Mouse (Mus musculus) urinary bladder, adult 2 months (tissue): ENCODE data around the gene Bloc1s1. TPM values are rescaled to one million over a fixed set of nuclear protein-coding genes. Genes with fewer than 3 reads are reported as not detected.

Experiments
- polyA plus RNA-seq: library from polyadenylated mRNA; depleted of rRNA; stranded (reverse); fragments of >200 nt; gene quantifications from 2 replicates; pipeline ENCODE4 v1.2.3, GENCODE M21; 2012; rRNA removed

The Bloc1s1 gene
- polyA plus RNA-seq, 1 experiment, result 328 TPM

Other genes starting within 250 kb of the Bloc1s1 start
- 19.2 and 21.0 TPM in 2 replicates for gene Suox, start 250.0 kb downstream of the Bloc1s1 start, polyA plus RNA-seq
- gene Rab5b, start 227.8 kb downstream of the Bloc1s1 start, polyA plus RNA-seq, result 101 and 107 TPM in 2 replicates
- 0.72 and 0.95 TPM in 2 replicates for gene Pmel, start 219.8 kb downstream of the Bloc1s1 start, polyA plus RNA-seq
- gene Cdk2, start 219.0 kb downstream of the Bloc1s1 start, polyA plus RNA-seq, result 23.6 and 32.4 TPM in 2 replicates
- 65.5 and 71.0 TPM in 2 replicates for gene Dgka, start 179.2 kb downstream of the Bloc1s1 start, polyA plus RNA-seq
- gene Pym1, start 176.1 kb downstream of the Bloc1s1 start, polyA plus RNA-seq, result 32.9 and 36.9 TPM in 2 replicates
- gene Mmp19, start 133.1 kb downstream of the Bloc1s1 start, polyA plus RNA-seq, result 19.8 and 22.1 TPM in 2 replicates
- 19.0 and 31.0 TPM in 2 replicates for gene Dnajc14, start 120.0 kb downstream of the Bloc1s1 start, polyA plus RNA-seq
- 32.2 and 41.0 TPM in 2 replicates for gene Tmem198b, start 119.7 kb downstream of the Bloc1s1 start, polyA plus RNA-seq
- gene Sarnp, start 106.7 kb downstream of the Bloc1s1 start, polyA plus RNA-seq, result 78.5 and 79.8 TPM in 2 replicates
- gene Ormdl2, start 102.4 kb downstream of the Bloc1s1 start, polyA plus RNA-seq, result 50.2 and 65.7 TPM in 2 replicates
- gene Gdf11, start 32.3 kb downstream of the Bloc1s1 start, polyA plus RNA-seq, result 1.7 and 2.3 TPM in 2 replicates
- gene Cd63, start 23.0 kb downstream of the Bloc1s1 start, polyA plus RNA-seq, result 337 and 381 TPM in 2 replicates
- gene Rdh5, start 1.1 kb downstream of the Bloc1s1 start, polyA plus RNA-seq, result 24.2 and 35.0 TPM in 2 replicates
- gene Itga7, start 9.8 kb upstream of the Bloc1s1 start, polyA plus RNA-seq, result 44.5 TPM in 2 replicates
- gene Mettl7b, start 37.0 kb upstream of the Bloc1s1 start, polyA plus RNA-seq, result 0.65 and 1.1 TPM in 2 replicates
- gene Olfr9, start 65.4 kb upstream of the Bloc1s1 start, polyA plus RNA-seq, result not detected in 2 replicates
- not detected in 2 replicates for gene Olfr763, start 86.8 kb upstream of the Bloc1s1 start, polyA plus RNA-seq
- gene Olfr764-ps1, start 115.9 kb upstream of the Bloc1s1 start, polyA plus RNA-seq, result not detected in 2 replicates
- gene Olfr765, start 126.0 kb upstream of the Bloc1s1 start, polyA plus RNA-seq, result not detected in 2 replicates
- gene Olfr766-ps1, start 144.9 kb upstream of the Bloc1s1 start, polyA plus RNA-seq, result not detected in 2 replicates
- not detected in 2 replicates for gene Olfr767, start 158.9 kb upstream of the Bloc1s1 start, polyA plus RNA-seq
- gene Olfr768, start 175.3 kb upstream of the Bloc1s1 start, polyA plus RNA-seq, result not detected in 2 replicates
- gene Olfr769, start 193.8 kb upstream of the Bloc1s1 start, polyA plus RNA-seq, result not detected in 2 replicates
- gene Olfr770, start 215.0 kb upstream of the Bloc1s1 start, polyA plus RNA-seq, result not detected in 2 replicates
- not detected in 2 replicates for gene Olfr771, start 240.7 kb upstream of the Bloc1s1 start, polyA plus RNA-seq